Mouse (Mus musculus): ENCODE measurements at regions not wholly inside any gene's neighbourhood (a gene's known extent, or its start where the extent isn't known, plus 50 kb on each side); places are given as distances from the start of the nearest gene placed in this dataset.

GRCm38 (mm10) chr12:58901931-58902330 lies 109.9 kb downstream of the Sec23a start:
- no peak for DNase-seq

- DNase-seq, result no peak
These were observed 136.0 kb downstream of the Sec23a start for GRCm38 (mm10) chr12:58875808-58876207.

- no peak for DNase-seq
These were observed 139.4 kb downstream of the Sec23a start for GRCm38 (mm10) chr12:58872465-58872864.

GRCm38 (mm10) chr12:58856498-58856897 lies 155.3 kb downstream of the Sec23a start:
- no peak for DNase-seq

GRCm38 (mm10) chr12:58851677-58852385 lies 160.0 kb downstream of the Sec23a start:
- DNase-seq, result no peak

GRCm38 (mm10) chr12:58829656-58830055 lies 182.2 kb downstream of the Sec23a start:
- DNase-seq, result no peak

- DNase-seq, result no peak
These were observed 184.0 kb downstream of the Sec23a start for GRCm38 (mm10) chr12:58827864-58828263.

GRCm38 (mm10) chr12:58825139-58825921 lies 186.5 kb downstream of the Sec23a start:
- DNase-seq, result no peak

- no peak for DNase-seq
These were observed 188.8 kb downstream of the Sec23a start for GRCm38 (mm10) chr12:58822971-58823370.

- DNase-seq, result peak; percentile 24 to 61
These were observed 207.7 kb downstream of the Sec23a start for GRCm38 (mm10) chr12:58804068-58804467.

- DNase-seq, result peak; percentile 79 to 91
These were observed 209.4 kb downstream of the Sec23a start for GRCm38 (mm10) chr12:58802410-58802809.
